Mouse (Mus musculus) ovary, postnatal 10 days (tissue): ENCODE results near the gene Tbx4.
A peak's percentile ranks its signal among the peaks of the same experiment; 100 is the strongest.

Experiments
- DNase-seq: peaks from one replicate; pipeline ENCODE4 v3.0.0; 2022; ENCODE audit warnings: low spot score

Gene Tbx4

GRCm38 (mm10) chr11:85885665-85886428 is at the start of gene Tbx4:
TSS of gene Tbx4 (plus strand) at chr11:85886422.
- no peak for DNase-seq

DNA sequence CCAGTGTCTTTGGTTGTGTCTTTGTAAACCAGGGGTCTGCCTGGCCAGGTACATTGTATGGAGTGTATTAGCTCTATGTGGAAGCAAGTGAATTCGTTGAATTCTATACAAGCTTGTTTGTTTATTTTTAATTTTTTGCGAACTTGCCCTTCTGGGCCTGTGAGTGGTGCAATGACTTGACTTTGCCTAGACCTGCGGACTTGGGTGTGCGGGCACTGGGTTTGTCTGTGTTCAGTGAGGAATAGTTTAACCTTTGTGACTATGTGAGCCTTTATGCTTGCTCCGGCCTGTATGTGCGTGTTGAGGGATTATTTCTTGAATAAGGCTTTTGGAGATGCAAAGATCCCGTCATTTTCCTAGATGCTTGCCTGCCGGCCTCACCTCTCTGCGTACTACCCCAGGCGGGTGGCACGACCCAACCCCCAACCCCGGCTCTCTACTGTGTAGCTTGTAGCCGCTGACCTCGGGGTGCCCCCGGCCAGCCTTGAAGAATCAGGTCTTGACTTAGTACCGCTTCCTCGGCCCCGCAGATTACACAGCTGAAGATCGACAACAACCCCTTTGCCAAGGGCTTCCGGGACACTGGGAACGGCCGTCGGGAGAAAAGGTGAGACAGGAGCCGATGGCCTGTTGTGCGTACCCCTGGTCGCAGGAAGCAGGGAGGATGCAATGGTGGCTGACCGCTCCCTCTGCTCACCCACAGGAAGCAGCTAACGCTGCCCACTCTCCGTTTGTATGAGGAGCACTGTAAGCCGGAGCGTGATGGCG is 49.5 kb upstream of the Tbx4 start:
- no peak for DNase-seq

DNA sequence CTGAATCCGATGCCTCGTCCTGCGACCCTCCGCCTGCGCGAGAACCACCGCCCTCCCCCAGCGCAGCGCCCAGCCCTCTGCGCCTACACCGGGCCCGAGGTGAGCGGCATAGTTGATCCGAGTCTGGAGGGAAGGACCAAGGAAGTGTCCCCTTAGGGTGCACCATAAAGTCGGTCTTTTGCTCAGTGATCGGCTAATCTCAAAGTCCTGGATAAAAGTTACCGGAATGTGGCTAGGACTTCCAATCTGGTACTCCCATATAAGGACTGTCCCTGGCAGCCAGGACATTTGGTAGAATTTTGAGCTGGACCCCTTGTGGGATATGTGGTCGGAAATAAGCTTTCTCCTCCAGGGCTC is 49.0 kb upstream of the Tbx4 start:
- DNase-seq, result no peak

DNA sequence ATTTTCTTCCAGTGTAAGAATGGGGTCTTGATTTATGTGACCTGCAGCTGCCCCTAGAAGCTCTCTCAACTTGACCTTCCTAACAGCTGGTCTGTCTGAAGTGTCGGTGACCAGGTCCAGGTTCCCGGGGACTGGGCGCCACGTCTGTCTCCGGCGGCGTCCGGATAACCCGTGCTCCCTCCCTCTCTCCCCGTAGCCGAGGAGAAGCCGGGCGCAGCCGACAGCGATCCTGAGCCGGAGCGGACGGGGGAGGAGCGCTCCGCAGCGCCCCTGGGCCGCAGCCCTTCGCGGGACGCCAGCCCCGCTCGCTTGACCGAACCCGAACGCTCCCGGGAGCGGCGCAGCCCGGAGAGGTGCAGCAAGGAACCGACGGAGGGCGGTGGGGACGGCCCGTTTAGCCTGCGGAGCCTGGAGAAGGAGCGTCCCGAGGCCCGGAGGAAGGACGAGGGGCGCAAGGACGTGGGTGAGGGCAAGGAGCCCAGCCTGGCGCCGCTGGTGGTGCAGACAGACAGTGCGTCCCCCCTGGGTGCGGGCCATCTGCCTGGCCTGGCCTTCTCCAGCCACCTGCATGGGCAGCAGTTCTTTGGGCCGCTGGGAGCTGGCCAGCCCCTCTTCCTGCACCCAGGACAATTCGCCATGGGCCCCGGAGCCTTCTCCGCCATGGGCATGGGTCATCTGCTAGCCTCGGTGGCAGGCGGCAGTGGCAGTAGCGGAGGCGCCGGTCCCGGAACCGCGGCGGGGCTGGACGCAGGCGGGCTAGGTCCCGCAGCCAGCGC is 48.4 kb upstream of the Tbx4 start:
- peak; percentile 24 for DNase-seq

DNA sequence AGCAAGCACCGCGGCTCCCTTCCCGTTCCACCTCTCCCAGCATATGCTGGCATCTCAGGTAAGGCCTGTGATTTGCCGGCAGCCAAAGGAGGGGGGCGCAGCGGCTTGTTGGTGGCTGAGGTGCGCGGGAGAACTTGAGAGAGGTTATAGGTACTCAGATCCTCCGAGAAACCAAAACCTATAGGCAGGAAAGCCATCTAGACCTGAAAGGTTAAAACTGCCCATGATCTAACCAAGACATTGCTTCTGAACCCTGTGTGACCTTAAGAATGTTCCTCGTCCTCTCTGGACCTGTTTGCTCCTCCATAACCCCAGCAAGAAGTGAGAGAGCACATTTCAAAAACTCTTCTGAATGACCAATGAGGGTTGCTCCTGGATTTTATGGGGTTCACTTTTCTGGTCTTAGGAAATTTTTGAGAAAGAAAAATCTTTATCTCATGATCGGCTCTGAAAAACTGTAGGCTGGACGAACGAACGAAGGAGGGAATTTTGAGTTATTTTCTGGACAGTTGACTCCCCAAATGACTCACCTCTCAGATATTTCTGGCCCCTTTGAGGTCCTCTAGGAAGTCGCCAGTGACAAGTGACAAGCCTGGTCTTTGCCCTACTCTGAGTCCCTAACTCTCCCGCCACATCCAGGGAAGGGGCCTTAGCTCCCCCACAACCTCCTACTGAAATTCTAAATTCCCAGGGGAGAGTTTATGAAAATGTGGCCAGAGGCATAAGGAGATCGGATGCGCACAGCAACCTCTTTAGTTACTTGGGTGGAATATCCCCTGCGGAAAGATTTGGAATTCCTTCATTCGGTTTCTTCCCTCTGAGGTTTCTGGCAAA is 47.6 kb upstream of the Tbx4 start:
- DNase-seq, result no peak

DNA sequence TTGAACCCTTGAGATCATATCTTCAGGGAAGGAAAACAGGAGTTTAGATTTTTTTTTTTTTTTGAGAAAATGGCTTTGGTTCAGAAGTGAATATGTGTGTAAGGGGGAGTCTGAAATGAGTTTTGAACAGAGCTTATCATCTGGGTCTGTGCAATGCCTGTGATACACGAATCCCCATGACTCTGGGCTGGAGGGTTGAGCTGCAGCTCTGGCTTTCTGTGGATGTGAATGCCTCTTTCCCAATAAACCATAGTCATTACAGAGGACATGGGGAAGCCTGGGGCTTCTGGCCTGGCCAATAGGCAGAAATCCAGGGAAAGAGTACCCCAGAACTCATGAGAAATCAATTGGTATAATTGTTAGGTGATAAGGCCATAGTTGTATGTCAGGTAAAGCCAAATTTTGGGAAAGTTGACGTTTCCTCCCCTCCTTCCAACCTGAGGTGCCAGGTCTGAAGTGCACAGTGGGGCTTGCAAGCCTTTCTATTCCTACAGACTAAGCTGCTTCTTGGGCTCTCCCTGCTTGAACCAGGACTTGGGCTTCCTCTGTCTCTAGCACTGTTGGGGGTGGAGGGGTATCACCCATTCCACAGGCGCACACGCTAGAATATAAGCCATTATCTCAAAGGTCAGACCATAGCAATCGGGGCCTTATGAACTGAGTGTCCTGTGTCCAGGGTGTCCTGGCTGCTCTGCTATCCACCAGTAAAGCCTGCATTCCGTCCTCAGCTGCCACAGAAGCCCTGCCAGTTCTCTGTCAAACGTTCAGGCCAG is 46.8 kb upstream of the Tbx4 start:
- DNase-seq, result no peak

- no peak for DNase-seq
These were observed 46.0 kb upstream of the Tbx4 start for GRCm38 (mm10) chr11:85840031-85840802.

DNA sequence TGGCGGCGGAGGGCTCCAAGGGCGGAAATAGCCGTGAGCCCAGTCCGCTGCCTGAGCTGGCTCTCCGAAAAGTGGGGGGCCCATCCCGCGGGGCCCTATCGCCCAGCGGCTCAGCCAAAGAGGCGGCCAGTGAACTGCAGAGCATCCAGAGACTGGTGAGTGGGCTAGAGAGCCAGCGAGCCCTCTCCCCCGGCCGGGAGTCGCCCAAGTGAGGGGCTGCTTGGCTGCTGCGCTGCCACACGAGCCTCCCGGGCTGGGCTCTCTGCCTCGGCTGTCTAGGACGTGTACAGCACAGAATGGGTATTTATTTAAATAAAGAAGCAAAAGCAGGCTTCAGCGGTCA is 45.4 kb upstream of the Tbx4 start:
- no peak for DNase-seq

DNA sequence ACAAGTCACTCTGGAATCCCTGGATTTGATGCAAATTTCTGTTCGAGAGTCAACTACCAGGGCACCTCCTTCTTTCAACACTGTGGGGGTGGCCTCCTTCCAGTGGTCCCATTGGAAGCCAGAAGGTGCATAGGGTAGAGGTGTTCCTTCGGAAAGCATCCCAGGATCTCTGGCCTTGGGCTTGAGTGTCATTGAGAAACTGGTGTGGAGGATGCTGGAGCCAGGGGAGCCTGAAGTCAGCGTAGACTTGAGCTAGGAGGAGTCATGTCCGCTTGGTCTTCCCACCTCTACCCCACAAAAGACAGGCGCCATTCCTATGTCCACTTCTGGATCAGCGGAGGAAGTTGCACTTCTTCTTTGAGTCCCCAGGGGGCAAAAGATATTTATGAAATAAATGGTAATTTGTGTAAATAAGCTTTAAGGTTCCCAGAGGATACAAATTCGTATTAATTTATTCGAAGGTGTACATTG is 45.0 kb upstream of the Tbx4 start:
- no peak for DNase-seq

GRCm38 (mm10) chr11:85841980-85842379 is 44.2 kb upstream of the Tbx4 start:
- peak; percentile 53 for DNase-seq

GRCm38 (mm10) chr11:85842596-85843346 is 43.5 kb upstream of the Tbx4 start:
- DNase-seq, result peak; percentile 18

DNA sequence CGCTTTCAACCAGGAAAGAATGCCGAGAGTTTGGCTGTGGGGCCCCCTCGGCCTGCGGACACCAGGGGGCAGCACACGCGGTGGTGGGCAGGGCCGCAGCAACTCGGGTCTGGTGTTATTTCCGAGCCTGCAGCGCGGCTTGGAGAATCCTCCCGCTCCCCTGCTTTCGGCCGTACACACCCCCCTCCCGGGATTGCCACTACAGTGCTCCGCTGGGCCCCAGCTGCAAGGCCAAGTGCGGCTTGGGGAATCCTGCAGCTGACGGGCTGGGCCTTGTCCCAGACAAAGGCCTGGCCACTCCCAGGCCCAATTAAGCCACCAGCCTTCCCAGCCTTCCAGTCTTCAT is 42.9 kb upstream of the Tbx4 start:
- peak; percentile 65 for DNase-seq

- DNase-seq, result peak; percentile 90
These were observed 41.9 kb upstream of the Tbx4 start for GRCm38 (mm10) chr11:85844144-85844965.

- no peak for DNase-seq
These were observed 41.3 kb upstream of the Tbx4 start for GRCm38 (mm10) chr11:85844971-85845370.

DNA sequence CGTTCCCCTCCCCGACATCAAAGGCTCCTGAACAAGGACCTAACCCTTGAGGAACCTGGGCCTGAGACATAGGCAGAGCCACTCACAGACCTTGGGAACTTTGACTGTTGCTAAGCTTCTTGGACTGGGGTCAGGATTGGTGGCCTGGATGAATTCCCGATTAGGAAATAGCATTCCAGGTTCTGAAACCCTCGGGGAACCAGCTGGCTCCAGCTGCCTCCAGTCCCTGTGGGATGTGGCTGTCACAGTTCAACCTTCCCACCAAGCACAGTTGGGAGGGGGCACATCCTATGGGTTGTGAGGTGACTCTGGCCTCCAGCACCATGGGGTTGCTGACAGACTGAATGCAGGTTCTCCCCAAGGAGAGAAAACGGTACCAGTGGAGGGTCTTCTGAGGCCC is 40.3 kb upstream of the Tbx4 start:
- DNase-seq, result peak; percentile 6

GRCm38 (mm10) chr11:85846509-85846908 is 39.7 kb upstream of the Tbx4 start:
- no peak for DNase-seq

DNA sequence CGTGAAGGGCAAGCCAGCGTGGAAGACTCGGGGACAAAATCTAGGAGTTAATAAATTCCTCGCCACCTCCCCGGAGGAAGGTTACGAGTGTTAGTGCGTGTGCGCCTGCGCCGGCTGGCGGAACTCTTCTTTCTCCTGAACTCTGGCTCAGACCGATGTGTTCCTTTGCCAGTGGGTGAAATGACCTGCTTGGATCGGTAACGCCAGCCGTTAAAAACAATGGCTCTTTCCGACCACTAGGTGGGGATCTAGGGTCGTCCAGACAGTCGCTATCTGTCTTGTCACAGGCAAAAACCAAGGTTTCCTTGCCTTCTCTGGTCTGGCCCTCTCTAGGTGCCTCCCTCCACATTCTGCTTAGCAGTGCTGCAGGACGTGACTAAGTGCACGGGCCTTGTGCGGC is 37.2 kb upstream of the Tbx4 start:
- peak; percentile 18 for DNase-seq

DNA sequence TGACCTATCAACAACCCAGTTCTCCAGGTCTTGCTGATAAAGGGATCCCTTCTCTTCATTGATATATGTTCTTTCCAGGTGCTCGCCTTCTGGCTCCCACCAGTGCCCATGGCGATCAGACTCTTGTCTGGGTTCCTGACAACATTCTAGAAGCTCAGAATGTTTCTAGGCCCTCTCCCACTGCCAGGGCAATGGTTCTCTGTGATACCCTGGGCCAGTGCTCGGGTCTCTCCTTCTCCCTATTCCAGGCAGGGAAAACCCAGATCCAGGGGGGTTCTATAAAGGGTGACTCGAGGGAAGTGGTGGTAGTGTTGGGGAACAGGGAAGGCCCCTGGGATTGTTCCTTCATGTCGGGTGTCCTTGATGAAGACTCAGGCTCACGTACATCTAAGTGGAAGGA is 36.0 kb upstream of the Tbx4 start, which contains the start of gene Gm11444:
Gm11444 (minus strand) TSS at position 101 of the 400 bp plus-strand sequence.
- DNase-seq, result no peak

DNA sequence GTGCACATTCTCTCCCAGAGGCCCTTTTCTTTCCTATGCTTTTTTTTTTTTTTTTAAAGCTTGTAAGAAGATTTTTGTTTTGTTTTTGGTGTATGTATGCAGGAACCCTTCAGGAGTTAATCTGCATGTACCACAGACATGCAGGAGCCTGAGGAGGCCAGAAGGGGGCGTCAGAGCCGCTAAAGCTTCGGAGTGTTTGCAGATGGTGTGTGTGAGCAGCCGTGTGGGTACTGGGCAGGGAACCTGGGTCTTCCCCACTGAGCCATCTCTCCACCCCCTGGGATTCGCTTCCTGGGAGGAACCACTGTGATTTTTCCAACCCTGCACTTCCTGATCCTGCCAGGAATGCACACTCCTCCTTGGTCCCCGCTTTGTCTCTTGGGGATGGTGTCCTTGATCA is 35.5 kb upstream of the Tbx4 start:
- DNase-seq, result no peak
